Mouse (Mus musculus) activated CD4-positive, CD25-positive, alpha-beta regulatory T cell, adult 4 months (primary cell): Measurements from ENCODE around the gene Arl15. TPM values are rescaled to one million over a fixed set of nuclear protein-coding genes. Genes with fewer than 3 reads are reported as not detected.

Source experiments
- ATAC-seq: one replicate; pipeline ENCODE4 v1.8.0; 2017
- polyA plus RNA-seq, 2 experiments: library from polyadenylated mRNA; unstranded; fragments of 100-300 nt; shearing (Covaris generic); gene quantifications; one replicate each; pipeline ENCODE4 v1.2.1; 2017

Arl15 gene
- polyA plus RNA-seq, 2 experiments from 2014 or later: 11.2 to 14.6 TPM

- ATAC-seq: no peak
Observed at GRCm38 (mm10) chr13:113875724-113876123, 81.4 kb downstream of the Arl15 start.

DNA sequence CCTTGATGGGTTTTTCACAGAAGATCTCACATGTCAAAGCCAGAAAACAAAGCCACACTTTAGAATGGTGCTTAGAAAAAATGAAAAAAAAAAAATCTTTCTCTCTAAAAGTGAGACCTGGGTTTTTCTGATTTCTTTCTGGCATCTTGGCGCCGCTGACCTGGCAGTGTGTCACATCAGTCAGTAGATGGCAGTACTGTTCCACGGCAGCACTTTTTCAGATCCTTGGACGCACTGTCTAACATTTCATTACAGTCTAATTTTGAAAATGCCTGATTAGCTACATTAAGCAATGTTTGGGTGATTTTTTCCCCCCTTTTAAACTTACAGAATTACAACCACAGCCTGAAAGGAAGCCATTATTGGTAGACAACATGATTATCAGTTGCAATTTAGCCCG, 83.1 kb downstream of the Arl15 start:
- peak; percentile 87 for ATAC-seq

GRCm38 (mm10) chr13:113878571-113878970, 84.3 kb downstream of the Arl15 start:
- ATAC-seq: no peak

- ATAC-seq: no peak
Observed at GRCm38 (mm10) chr13:113879651-113880327, 85.5 kb downstream of the Arl15 start.

GRCm38 (mm10) chr13:113880564-113881171, 86.4 kb downstream of the Arl15 start:
- ATAC-seq: no peak

DNA sequence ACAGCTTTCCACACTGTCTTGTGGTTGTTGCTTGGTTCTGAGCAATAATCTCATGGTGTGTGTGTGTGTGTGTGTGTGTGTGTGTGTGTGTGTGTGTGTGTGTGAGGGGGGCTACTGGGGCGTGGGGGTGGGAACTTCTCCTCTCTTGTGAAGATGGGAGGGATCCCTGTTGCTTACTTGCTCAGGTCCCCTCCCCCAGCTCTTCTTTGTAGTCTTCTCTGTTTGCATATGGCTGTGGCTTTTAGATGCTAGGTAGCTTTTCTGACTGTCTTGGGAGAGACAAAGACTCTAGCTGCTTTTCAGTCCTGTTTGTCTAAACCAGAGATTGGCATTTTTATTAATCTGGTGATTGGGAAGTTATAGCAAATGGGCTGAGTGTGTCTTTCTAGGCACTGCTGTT, 88.7 kb downstream of the Arl15 start:
- ATAC-seq: no peak

GRCm38 (mm10) chr13:113887090-113887489, 92.8 kb downstream of the Arl15 start:
- ATAC-seq: no peak

DNA sequence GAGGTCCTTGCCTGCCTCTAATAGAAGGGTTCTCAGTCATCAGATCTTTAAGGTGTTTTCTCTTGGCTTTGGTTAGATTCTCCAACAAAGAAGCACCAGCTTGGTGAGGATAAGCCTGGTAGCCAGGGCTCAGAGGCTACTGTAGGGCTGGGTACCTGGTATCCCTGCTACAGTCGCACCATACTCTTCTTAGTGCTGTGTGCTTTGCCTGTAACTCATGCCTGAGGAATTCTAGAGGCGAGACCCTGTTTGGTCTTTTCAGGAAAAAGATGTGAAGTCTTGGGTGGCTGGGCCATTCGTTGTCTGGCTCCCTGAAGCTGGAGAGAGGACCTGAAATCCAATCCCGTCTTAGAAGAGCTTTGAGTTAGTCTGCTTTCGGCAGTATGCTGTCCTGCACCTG, 93.8 kb downstream of the Arl15 start:
- no peak for ATAC-seq

DNA sequence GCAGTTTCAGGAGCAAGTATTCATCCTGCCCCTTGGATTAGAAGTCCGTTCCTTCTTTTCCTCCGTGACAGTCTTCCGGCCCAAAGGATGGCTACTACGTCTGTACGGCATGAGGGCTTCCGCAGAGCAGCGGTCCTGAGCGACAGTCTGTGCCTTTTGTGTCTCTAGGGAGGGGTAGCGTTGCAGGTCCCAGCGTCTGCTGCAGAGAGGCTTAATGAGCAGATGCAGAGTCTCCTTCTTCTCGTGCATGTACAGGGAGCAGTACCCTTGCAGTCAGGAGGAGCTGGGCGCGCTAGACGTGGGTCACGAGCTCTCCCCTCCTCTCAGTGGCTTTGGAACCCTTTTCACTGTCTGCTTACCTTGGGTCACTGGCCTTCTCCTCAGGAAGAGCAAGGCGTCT, 94.4 kb downstream of the Arl15 start:
- no peak for ATAC-seq

- ATAC-seq: no peak
Observed at GRCm38 (mm10) chr13:113889140-113890055, 95.1 kb downstream of the Arl15 start.

DNA sequence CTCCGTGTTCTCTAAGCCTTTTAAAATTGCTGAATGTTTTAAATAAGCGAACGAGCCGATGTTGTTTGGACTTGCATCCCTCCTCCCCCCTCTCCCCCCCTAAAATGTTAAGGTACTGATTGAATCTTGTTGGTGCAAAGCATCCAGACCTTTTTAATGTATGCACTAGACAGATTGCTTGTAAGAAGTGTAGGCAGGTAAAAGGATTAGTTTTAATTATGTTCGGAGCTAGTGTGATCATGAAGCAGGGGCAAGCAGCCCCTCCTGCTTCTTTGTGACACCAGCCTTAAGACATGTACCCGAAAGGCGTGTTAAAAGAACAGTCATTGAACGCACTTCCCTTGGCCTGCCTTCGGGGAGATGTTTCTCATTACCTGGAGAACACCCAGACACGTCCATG, 102.4 kb downstream of the Arl15 start:
- no peak for ATAC-seq

DNA sequence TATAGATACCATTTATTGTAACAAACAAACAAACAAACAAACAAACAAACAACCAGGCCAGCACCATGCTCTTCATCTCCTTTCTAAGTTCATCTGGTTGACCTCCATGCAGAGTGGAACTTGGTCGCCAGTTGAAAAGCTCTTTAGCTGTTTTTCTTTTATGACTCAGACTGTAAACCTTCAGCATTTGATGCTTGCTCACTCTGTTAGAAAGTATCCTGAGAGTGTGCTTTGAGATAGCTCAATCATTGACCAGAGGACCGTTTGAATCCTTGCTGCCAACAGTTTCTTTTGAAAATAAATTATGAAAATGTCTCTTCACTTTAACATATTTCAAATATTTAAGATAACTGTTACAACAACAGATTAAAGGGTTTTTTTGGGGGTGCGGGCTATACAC, 103.2 kb downstream of the Arl15 start:
- no peak for ATAC-seq

- ATAC-seq: no peak
Observed at GRCm38 (mm10) chr13:113897951-113898350, 103.6 kb downstream of the Arl15 start.

DNA sequence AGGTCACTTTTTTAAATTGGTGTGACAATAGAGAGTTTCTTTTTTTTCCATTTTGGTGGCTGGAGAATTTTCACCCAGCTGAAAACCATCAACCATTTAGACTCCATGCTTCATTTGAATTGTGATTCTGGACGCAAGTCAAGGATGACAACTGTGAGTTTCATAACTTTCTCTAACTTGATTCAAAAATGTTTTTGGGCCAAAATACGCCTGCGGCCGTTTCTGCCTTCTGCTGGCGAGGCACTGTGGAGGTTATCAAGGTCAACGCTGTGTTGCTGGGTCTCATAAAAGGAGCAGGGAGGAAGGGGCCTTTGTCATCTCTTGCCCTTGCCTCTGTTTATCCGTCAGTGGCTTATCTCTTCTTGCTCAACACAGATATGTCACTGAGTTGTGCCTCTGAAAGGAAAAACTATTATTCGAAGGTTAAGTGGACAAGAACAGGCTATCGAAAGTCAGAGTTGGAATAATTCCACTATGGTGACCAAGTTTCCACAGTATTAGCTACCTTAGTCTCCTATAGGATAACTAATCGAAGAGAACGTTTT, 106.8 kb downstream of the Arl15 start:
- no peak for ATAC-seq

DNA sequence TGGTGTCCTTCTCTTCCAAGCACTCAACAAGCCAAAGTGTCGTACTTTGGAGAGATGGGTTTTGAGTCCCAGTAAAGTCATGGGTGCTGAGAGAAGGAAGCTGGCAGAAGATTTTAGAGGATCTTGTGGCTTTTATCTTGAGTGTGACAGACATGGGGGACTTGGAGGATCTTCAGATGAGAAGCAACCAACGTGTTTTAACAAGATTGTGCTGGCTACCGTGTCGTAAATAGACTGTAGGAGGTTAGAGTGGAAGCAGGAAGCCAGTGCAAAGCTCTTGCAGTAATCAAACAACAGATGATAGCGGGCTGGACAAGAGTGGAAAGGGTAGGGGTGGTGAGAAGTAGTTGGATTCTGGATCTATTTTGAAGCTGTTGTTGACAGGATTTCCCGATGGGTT, 109.0 kb downstream of the Arl15 start:
- no peak for ATAC-seq

DNA sequence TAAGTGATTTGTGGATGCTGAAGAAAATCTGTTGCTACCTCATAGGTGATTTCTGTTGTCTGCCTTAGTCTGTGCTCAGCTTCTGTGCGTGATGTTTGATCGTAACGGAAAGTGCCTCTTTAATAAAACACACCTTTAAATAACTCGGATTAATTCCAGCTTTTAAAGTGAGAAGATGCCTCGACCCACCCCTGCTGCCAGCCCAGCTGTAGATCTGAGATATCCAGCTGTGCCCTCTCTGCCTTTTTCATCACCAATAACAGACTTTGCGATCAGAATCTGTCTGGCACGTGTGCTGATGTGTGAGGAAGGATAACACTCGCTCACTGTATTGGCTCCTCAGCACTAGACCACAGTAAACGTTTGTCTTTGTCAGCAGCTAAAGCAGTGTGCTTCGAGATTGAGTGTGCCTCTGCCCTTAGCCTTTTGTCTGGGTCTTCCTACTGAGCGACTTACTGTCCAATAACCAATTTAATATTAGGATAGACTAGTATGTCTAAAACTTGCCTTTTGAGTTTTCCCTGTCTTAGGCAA, 117.7 kb downstream of the Arl15 start:
- ATAC-seq: no peak

GRCm38 (mm10) chr13:113914551-113914971, 120.3 kb downstream of the Arl15 start:
- ATAC-seq: no peak

DNA sequence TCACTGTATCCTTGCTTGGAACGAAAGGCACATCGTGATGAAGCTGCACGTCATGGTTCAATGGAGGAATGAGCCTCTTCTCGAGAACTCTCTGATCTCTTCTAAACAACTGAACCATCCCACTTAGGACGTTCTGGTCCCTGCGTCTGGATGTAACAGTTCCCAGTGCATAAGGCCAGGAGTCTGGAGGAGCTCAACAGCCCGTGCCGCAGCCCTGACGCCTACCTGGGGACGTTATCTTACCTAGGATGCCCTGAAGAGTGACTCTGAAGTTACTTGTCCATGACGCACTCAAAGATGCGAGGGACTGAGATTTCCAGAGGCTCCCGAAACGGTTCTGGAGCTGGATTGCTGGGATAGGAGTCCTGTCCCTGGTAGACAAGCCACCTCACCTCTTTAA, 121.4 kb downstream of the Arl15 start:
- ATAC-seq: no peak

DNA sequence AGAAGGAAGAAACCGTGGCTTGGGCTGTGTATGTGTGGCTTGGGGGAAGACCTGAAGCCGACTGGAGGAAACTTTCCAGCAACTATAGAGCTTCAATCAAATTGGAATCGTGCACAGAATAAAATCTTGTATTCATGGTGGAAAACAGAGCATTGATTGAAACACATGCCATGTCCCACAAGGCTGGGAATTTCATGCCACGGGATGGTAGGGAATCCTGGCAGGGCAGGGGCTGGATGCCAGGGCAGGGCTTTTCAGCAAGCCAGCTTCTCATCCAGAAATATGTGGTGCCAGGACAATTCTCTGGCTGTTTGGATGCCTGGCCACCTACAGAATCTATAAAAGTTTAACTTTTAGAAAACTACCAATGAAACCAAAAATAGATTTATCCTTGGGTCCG, 122.5 kb downstream of the Arl15 start:
- no peak for ATAC-seq

- no peak for ATAC-seq
Observed at GRCm38 (mm10) chr13:113917376-113917775, 123.1 kb downstream of the Arl15 start.

- ATAC-seq: no peak
Observed at GRCm38 (mm10) chr13:113917868-113918411, 123.6 kb downstream of the Arl15 start.

DNA sequence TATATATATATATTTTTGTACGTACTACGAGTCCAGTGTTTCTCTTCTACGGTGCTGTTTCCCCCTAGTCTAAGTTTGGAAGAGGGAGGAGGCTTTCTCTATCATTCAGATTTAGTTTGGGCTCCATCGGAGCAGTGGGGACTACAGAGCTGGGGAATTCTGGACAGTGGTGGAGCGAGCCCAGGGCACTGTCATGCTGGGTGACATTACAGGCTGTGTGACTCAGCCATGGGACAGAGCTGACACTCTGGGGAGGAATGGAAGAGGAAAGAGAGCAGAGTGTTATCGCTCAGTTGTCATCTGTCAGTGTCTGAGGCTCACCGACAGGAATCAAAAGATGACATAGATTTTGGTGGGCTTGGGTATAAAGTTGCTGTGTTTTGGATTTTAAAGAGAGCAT, 124.4 kb downstream of the Arl15 start:
- ATAC-seq: no peak

- ATAC-seq: no peak
Observed at GRCm38 (mm10) chr13:113935697-113936096, 141.4 kb downstream of the Arl15 start.
